Mouse (Mus musculus) heart, adult 2 months (tissue): Measurements from ENCODE around the gene Ssc4d. TPM values are rescaled to one million over a fixed set of nuclear protein-coding genes. Genes with fewer than 3 reads are reported as not detected.

Source experiments
- DNase-seq, 2 experiments: peaks; one replicate each; pipeline ENCODE4 v3.0.0; 2021
- H3K27ac ChIP-seq: fragments of 200-600 bp; 2 replicates; pipeline ENCODE4 v1.8.1; 2022
- H3K27me3 ChIP-seq: fragments of 200-500 bp; 2 replicates; pipeline ENCODE4 v1.6.1; 2012; ENCODE audit warnings: mild to moderate bottlenecking, low read length, inconsistent platforms, mixed read lengths; ENCODE audit not compliant: control insufficient read depth, insufficient read depth
- H3K36me3 ChIP-seq: fragments of 200-500 bp; 2 replicates; pipeline ENCODE4 v1.6.1; 2012; ENCODE audit warnings: low read length, inconsistent platforms; ENCODE audit not compliant: control insufficient read depth, insufficient read depth
- H3K4me1 ChIP-seq: fragments of 200-500 bp; 2 replicates; pipeline ENCODE4 v1.6.1; 2011; ENCODE audit warnings: low read length; ENCODE audit not compliant: control insufficient read depth, insufficient read depth
- H3K4me3 ChIP-seq: fragments of 200-600 bp; 2 replicates; pipeline ENCODE4 v1.8.1; 2022
- H3K79me2 ChIP-seq: fragments of 200-500 bp; replicated peaks from 2 replicates; pipeline ENCODE4 v1.6.1; 2012; ENCODE audit warnings: mild to moderate bottlenecking, inconsistent platforms, low read length, moderate library complexity, mixed read lengths; ENCODE audit not compliant: control insufficient read depth, insufficient read depth
- H3K9ac ChIP-seq: fragments of 200-500 bp; 2 replicates; pipeline ENCODE4 v1.6.1; 2012; ENCODE audit warnings: low read depth, mild to moderate bottlenecking, control low read depth, inconsistent platforms, low read length, mixed read lengths
- CTCF ChIP-seq: fragments of 200-600 bp; IDR thresholded peaks from 2 replicates; pipeline ENCODE4 v1.8.1; 2022; ENCODE audit warnings: antibody characterized with exemption, mild to moderate bottlenecking, moderate library complexity
- EP300 ChIP-seq: fragments of 200-500 bp; IDR thresholded peaks from 2 replicates; pipeline ENCODE4 v1.6.1; 2011; ENCODE audit warnings: low read depth, low read length, control low read depth; ENCODE audit not compliant: insufficient read depth
- POLR2A ChIP-seq: fragments of 200-500 bp; IDR thresholded peaks from 2 replicates; pipeline ENCODE4 v1.6.1; 2011; ENCODE audit warnings: mild to moderate bottlenecking, low read depth, low read length, control low read depth; ENCODE audit not compliant: insufficient read depth
- WGBS: fragments of 180-500 bp; shearing (Covaris S2); methylation state at CpG from one replicate; pipeline ENCODE4 v1.1.7; 2018; 5-methylcytosine and 5-hydroxymethylcytosine counted together
- intact Hi-C: fragments of 180-260 bp; cut with DNase I; formaldehyde crosslinking; loops from one replicate; pipeline ENCODE4 v1.15.1; 2025
- polyA plus RNA-seq: library from polyadenylated mRNA; depleted of rRNA; stranded (reverse); fragments of >200 nt; gene quantifications from 2 replicates; pipeline ENCODE4 v1.2.3, GENCODE M21; 2012
- total RNA-seq, 2 experiments: library from RNA; stranded (reverse); gene quantifications; 2 replicates each; pipeline ENCODE4 v1.2.3; 2021

The Ssc4d gene
- total and polyA plus RNA-seq, 3 experiments, result 0.09 to 1.0 (median 0.21) TPM

DNA sequence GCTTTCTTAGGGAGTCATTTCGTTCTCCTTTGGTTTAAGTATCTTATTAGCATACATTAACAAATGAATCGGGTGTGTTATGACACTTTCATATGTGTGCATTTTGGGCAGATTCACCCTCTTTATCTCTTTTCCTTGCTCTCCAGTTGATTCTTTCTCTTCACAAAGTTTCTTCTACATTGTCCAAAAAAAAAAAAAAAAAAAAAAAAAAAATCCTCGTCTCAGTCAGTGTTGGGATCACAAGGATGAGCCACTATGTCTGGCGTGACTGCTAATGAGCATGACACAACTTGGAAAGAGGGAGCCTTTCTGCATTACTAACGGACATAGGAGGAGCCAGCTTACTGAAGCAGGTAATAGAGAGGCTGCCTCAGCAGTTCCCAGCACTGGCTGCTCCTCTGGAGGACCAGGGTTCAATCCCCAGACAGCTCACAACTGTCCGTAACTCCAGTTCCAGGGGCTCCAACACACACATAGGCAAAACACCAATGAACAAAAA, 10.3 kb upstream of the Ssc4d start:
- TF ChIP-seq POLR2A (no peak), CTCF (no peak), EP300 (no peak)
- no peaks in the 10 kb centered on the region for H3K79me2 ChIP-seq
- DNase-seq, result no peak
- intact Hi-C loops, result loop anchor here (5.0 kb wide), 3 partner anchors 43 to 213 kb away; partner anchors contain the start of genes Alkbh4, Lrwd1 and Prkrip1
- H3K27me3 ChIP-seq, result no peaks in the 10 kb centered on the region
- H3K9ac ChIP-seq, result no peak overlapping the region
- 87% methylated on average over 6 of the region's 6 CpGs for WGBS
- no peaks in the 10 kb centered on the region for H3K4me1 ChIP-seq
- no peak overlapping the region for H3K27ac ChIP-seq
- H3K36me3 ChIP-seq, result no peaks in the 10 kb centered on the region
- no peak overlapping the region for H3K4me3 ChIP-seq

DNA sequence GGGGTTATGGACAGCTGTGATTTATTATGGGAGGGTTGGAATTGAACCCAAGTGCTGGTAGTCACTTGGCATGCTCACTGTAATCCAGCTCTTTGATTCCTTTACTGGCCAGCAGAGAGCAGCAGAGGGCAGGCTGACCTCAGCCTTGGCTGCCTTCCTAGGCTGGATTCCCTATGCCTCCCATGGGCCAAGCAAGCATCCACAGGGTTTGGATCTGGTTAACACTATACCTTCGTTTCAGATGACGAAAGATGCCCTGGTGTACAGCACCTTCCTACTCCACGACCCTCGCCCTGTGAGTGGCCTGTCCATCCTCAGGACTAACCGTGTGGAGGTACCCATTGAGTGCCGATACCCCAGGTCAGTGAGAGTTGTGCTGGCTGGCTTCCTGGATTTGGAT, 8.1 kb upstream of the Ssc4d start:
- H3K27me3 ChIP-seq, result no peaks in the 10 kb centered on the region
- H3K79me2 ChIP-seq, result no peaks in the 10 kb centered on the region
- H3K27ac ChIP-seq, result peak overlapping the region; percentile 29
- TF ChIP-seq POLR2A, result no peak
- TF ChIP-seq CTCF, result peak; percentile 95
- peak; percentile 85; the same call in 1 of the 2 replicates for TF ChIP-seq EP300
- peak overlapping the region; percentile 36 for H3K4me3 ChIP-seq
- DNase-seq, result peak; percentile 76 to 82
- no peaks in the 10 kb centered on the region for H3K36me3 ChIP-seq
- intact Hi-C loops, result loop anchor here (1.0 to 5.0 kb wide), 5 partner anchors 45 to 215 kb away; partner anchors contain the start of genes Alkbh4, Lrwd1 and Prkrip1
- WGBS, result 18% methylated on average over 6 of the region's 6 CpGs
- H3K4me1 ChIP-seq, result no peaks in the 10 kb centered on the region
- H3K9ac ChIP-seq, result no peak overlapping the region

DNA sequence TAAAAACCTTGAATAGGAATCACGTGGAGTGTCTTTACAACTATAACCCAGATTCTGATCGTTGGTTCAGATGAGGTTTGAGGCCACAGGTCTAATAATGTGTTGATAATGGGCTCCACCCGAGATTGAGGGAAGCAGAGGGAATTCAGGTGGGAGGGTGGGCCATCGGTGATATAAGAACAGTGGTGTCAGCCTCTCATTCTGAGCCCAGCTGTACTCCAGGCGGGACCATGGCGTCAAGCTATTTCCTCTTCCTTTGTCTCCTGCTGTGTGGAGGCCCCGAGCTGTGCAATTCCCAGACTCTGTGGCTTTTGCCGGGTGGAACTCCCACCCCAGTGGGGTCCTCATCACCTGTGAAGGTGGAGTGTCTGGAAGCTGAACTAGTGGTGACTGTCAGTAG, 5.6 kb upstream of the Ssc4d start, which contains the start of gene Zp3:
Zp3 (plus strand) TSS at position 196 of the 400 bp plus-strand sequence.
- H3K4me1 ChIP-seq, result no peaks in the 10 kb centered on the region
- H3K36me3 ChIP-seq, result no peaks in the 10 kb centered on the region
- intact Hi-C loops, result loop anchor here (5.0 kb wide), 3 partner anchors 47 to 217 kb away; partner anchors contain the start of genes Alkbh4, Lrwd1 and Prkrip1
- TF ChIP-seq EP300, result no peak
- no peak for TF ChIP-seq CTCF
- no peak for TF ChIP-seq POLR2A
- H3K27me3 ChIP-seq, result no peaks in the 10 kb centered on the region
- no peak within 1 kb of the TSS for H3K9ac ChIP-seq
- no peak within 1 kb of the TSS for H3K4me3 ChIP-seq
- 65% methylated on average over 8 of the region's 8 CpGs for WGBS
- H3K79me2 ChIP-seq, result no peaks in the 10 kb centered on the region
- no peak within 1 kb of the TSS for H3K27ac ChIP-seq
- no peak for DNase-seq

DNA sequence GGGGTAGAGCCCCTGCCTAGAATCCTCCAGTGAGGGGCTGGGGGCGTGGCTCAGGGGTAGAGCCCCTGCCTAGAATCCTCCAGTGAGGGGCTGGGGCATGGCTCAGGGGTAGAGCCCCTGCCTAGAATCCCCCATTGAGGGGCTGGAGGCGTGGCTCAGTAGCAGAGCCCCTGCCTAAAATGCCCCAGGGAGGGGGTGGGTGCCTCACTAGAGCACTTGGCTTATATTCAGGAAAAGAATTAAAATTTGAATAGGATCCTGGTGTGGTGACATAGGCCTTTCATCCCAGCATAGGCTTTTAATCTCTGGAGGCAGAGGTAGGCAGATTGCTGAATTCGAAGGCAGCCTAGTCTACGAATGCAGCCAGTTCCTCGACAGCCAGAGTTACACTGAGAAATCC, 5.0 kb upstream of the Ssc4d start:
- Histone ChIP-seq H3K4me1 (no peaks in the 10 kb centered on the region), H3K27ac (no peak overlapping the region), H3K27me3 (no peaks in the 10 kb centered on the region), H3K9ac (no peak overlapping the region), H3K36me3 (no peaks in the 10 kb centered on the region), H3K4me3 (no peak overlapping the region), H3K79me2 (no peaks in the 10 kb centered on the region)
- intact Hi-C loops, result no loop called here
- 77% methylated on average over 5 of the region's 5 CpGs for WGBS
- TF ChIP-seq CTCF, result no peak
- no peak for TF ChIP-seq EP300
- no peak for TF ChIP-seq POLR2A
- no peak for DNase-seq

DNA sequence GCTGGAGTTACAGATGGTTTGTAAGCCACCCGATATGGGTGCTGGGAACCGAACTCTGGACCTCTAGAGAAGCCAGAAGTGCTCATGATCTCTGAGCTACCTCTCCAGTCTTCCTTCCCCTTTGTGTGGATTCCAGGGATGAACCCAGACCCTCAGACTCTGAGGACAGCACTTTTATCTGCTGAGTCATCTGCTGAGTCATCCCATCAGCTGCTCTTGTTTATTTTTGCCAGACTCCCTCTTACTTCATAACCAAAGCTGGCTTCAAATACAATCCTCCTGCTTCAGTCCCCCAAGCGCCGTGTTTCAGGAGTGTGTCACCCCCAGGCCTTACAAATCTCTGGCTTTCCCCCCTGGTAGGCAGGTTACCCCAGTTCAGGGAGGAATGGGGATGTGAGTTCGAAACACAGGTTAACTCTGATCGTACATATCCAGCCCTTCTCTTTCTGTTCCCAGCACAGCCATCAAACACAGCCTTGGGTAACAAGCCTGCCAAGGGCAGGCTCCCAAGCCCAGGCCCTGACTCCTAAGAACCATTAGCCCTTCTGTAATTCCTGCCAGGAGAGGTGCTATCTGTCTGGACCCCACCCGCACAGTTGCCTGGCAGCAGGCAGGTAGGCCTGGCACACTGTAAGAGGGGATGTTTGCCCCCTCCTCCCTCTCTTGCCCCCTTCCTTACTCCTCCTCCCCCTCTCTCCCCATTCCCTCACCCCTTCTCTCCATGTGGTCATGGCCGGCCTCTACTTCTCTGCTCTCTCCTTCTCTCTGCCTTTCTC, 1.8 kb upstream of the Ssc4d start:
- no peak overlapping the region for H3K9ac ChIP-seq
- H3K79me2 ChIP-seq, result no peaks in the 10 kb centered on the region
- no peaks in the 10 kb centered on the region for H3K27me3 ChIP-seq
- H3K27ac ChIP-seq, result no peak overlapping the region
- no peaks in the 10 kb centered on the region for H3K4me1 ChIP-seq
- H3K36me3 ChIP-seq, result no peaks in the 10 kb centered on the region
- DNase-seq, result no peak
- TF ChIP-seq POLR2A, result no peak
- no peak for TF ChIP-seq CTCF
- no peak for TF ChIP-seq EP300
- 90% methylated on average over 8 of the region's 8 CpGs for WGBS
- no peak overlapping the region for H3K4me3 ChIP-seq
- intact Hi-C loops, result no loop called here

DNA sequence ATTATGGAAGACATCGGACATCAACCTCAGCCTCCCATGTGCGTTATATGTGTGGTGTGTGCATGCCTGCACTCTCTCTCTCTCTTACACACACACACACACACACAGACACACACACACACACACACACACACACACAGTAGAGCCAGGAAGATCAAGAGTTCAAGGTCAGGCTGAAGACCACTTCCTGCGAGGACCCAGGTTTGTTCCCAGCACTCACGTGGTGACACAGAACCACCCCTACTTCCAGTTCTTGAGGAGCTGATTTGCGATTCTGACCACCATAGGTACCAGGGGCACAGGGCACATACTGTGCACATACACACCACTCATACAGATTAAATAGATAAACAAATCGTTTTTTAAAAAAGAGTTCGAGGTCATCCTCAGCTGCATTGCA, 2.5 kb downstream of the Ssc4d start:
- Histone ChIP-seq H3K27me3 (no peaks in the 10 kb centered on the region), H3K4me3 (no peak overlapping the region), H3K9ac (no peak overlapping the region), H3K79me2 (no peaks in the 10 kb centered on the region), H3K36me3 (no peaks in the 10 kb centered on the region), H3K27ac (no peak overlapping the region), H3K4me1 (no peaks in the 10 kb centered on the region)
- intact Hi-C loops, result no loop called here
- 84% methylated on average over 7 of the region's 7 CpGs for WGBS
- TF ChIP-seq CTCF (no peak), EP300 (no peak)
- DNase-seq, result no peak
